8 mouse cellular contexts compared by ENCODE assay signal in the genomic region with DNA sequence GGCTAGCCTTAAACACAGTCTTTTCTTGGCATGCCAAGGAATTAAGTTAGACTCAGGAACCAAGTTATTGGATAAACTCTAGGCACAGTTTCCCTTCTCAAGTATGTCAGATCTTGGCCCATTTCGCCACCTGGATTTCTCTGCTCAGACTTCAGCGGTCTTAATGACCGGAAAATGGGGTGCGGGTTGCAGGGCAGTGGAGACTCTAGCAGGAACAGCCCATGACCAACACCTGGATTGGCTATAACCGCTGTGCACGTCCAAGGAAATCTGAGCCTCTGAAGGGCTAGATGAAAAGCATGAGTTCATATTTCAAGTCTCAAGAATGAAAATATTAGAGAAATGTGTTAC.
A peak's percentile ranks its signal among the peaks of the same experiment; 100 is the strongest.
DNase-seq lines count a peak whose midpoint lies in the region; ATAC-seq and TF ChIP-seq lines count a peak whose summit lies in the region.

No protein-coding gene starts in this region.

- H3K27me3 ChIP-seq in kidney, postnatal 0 days (ENCODE audit: insufficient read depth, low read length) = no peaks in the 10 kb centered on the region
- H3K27me3 ChIP-seq in embryonic facial prominence, embryonic 12.5 days = no peaks in the 10 kb centered on the region
- no peaks in the 10 kb centered on the region for H3K27me3 ChIP-seq in hindbrain, postnatal 0 days (ENCODE audit: insufficient read depth, low read length)
- H3K27me3 ChIP-seq in midbrain, embryonic 16.5 days (ENCODE audit: control insufficient read depth, insufficient read depth, low read depth, low read length) = no peaks in the 10 kb centered on the region

- TF ChIP-seq CTCF in kidney, postnatal 0 days (IDR thresholded peaks at IDR 0.05; ENCODE audit: low read depth) = no peak
- no peak for TF ChIP-seq CTCF in hindbrain, postnatal 0 days (IDR thresholded peaks at IDR 0.05; ENCODE audit: low read depth)

- peak overlapping the region; percentile 89 for H3K27ac ChIP-seq in kidney, postnatal 0 days
- peak overlapping the region; percentile 95 for H3K27ac ChIP-seq in embryonic facial prominence, embryonic 12.5 days
- peak overlapping the region; percentile 86 for H3K27ac ChIP-seq in hindbrain, postnatal 0 days
- peak overlapping the region; percentile 91 for H3K27ac ChIP-seq in midbrain, embryonic 16.5 days (ENCODE audit: low read length)

- no peaks in the 10 kb centered on the region for H3K36me3 ChIP-seq in kidney, postnatal 0 days (ENCODE audit: insufficient read depth, low read length)
- H3K36me3 ChIP-seq in embryonic facial prominence, embryonic 12.5 days = 0 out of 2 replicates have a peak, but pooled peaks cover 12% of the 10 kb centered on the region
- no peaks in the 10 kb centered on the region for H3K36me3 ChIP-seq in hindbrain, postnatal 0 days (ENCODE audit: insufficient read depth, low read length)
- no peaks in the 10 kb centered on the region for H3K36me3 ChIP-seq in midbrain, embryonic 16.5 days (ENCODE audit: control insufficient read depth, insufficient read depth, low read length)

- H3K9ac ChIP-seq in kidney, postnatal 0 days (ENCODE audit: low read depth, low read length) = peak overlapping the region; percentile 82
- H3K9ac ChIP-seq in embryonic facial prominence, embryonic 12.5 days = peak overlapping the region; percentile 85
- peak overlapping the region; percentile 58 for H3K9ac ChIP-seq in hindbrain, postnatal 0 days (replicated peaks; ENCODE audit: low read length)
- H3K9ac ChIP-seq in midbrain, embryonic 16.5 days (ENCODE audit: low read depth, low read length) = peak overlapping the region; percentile 88

- H3K4me2 ChIP-seq in kidney, postnatal 0 days (ENCODE audit: low read length) = peak overlapping the region; percentile 73
- peak overlapping the region; percentile 80 for H3K4me2 ChIP-seq in embryonic facial prominence, embryonic 12.5 days (replicated peaks)
- peak overlapping the region; percentile 94 for H3K4me2 ChIP-seq in hindbrain, postnatal 0 days (ENCODE audit: low read depth, low read length)
- peak overlapping the region; percentile 76 for H3K4me2 ChIP-seq in midbrain, embryonic 16.5 days (ENCODE audit: low read length)

- ATAC-seq in kidney, postnatal 0 days (replicated peaks; ENCODE audit: low FRiP score, low read depth) = no peak
- ATAC-seq in embryonic facial prominence, embryonic 12.5 days (ENCODE audit: insufficient number of reproducible peaks, insufficient read depth, low FRiP score, low TSS enrichment) = no peak
- ATAC-seq in hindbrain, postnatal 0 days = no peak
- ATAC-seq in midbrain, embryonic 16.5 days = 0 out of 2 replicates have a peak, but pooled peaks have one; percentile 11

- 5% methylated on average over 6 of the region's 6 CpGs for WGBS in kidney, postnatal 0 days
- WGBS in embryonic facial prominence, embryonic 12.5 days = 1% methylated on average over 6 of the region's 6 CpGs
- WGBS in hindbrain, postnatal 0 days = 6% methylated on average over 6 of the region's 6 CpGs
- 3% methylated on average over 6 of the region's 6 CpGs for WGBS in midbrain, embryonic 16.5 days

- no peaks in the 10 kb centered on the region for H3K9me3 ChIP-seq in kidney, postnatal 0 days (replicated peaks; ENCODE audit: low read length)
- no peaks in the 10 kb centered on the region for H3K9me3 ChIP-seq in embryonic facial prominence, embryonic 12.5 days
- H3K9me3 ChIP-seq in hindbrain, postnatal 0 days (ENCODE audit: low read length) = no peaks in the 10 kb centered on the region
- H3K9me3 ChIP-seq in midbrain, embryonic 16.5 days (replicated peaks; ENCODE audit: control insufficient read depth, low read length, poor library complexity, severe bottlenecking) = no peaks in the 10 kb centered on the region

- peak overlapping the region; percentile 76 for H3K4me3 ChIP-seq in kidney, postnatal 0 days (replicated peaks; ENCODE audit: low read depth, low read length)
- peak overlapping the region; percentile 70 for H3K4me3 ChIP-seq in embryonic facial prominence, embryonic 12.5 days
- H3K4me3 ChIP-seq in hindbrain, postnatal 0 days (ENCODE audit: low read length) = peak overlapping the region; percentile 75
- peak overlapping the region; percentile 81 for H3K4me3 ChIP-seq in midbrain, embryonic 16.5 days (ENCODE audit: low read depth, low read length)

- peaks cover 27% of the 10 kb centered on the region for H3K4me1 ChIP-seq in kidney, postnatal 0 days (replicated peaks; ENCODE audit: insufficient read depth, low read length)
- H3K4me1 ChIP-seq in embryonic facial prominence, embryonic 12.5 days = peaks cover 43% of the 10 kb centered on the region
- H3K4me1 ChIP-seq in hindbrain, postnatal 0 days (ENCODE audit: insufficient read depth, low read length) = 0 out of 2 replicates have a peak, but pooled peaks cover 32% of the 10 kb centered on the region
- H3K4me1 ChIP-seq in midbrain, embryonic 16.5 days (ENCODE audit: control insufficient read depth, insufficient read depth, low read length) = peaks cover 31% of the 10 kb centered on the region

- peak; percentile 51 for DNase-seq in kidney, postnatal 0 days (ENCODE audit: low spot score)
- no peak for DNase-seq in kidney, adult 8-10 months
- no peak for DNase-seq in hindbrain, postnatal 0 days (ENCODE audit: low spot score)
- no peak for DNase-seq in cerebellum, adult 9-10 months
- DNase-seq in testis, postnatal 10 days (ENCODE audit: low spot score) = no peak
- DNase-seq in layer of hippocampus, adult 9-11 months = no peak
